Mouse (Mus musculus) bone marrow, adult 2 months (tissue): ENCODE results near the gene Atp5g3. TPM values are rescaled to one million over a fixed set of nuclear protein-coding genes. Genes with fewer than 3 reads are reported as not detected.
"Not testable (repeated sequence)": the region's sequence is repeated elsewhere in the genome, so short reads cannot be mapped to it uniquely, and the experiment has no call there.

Source experiments
- H3K27ac ChIP-seq: fragments of 200-500 bp; 2 replicates; pipeline ENCODE4 v1.5.1; 2012; ENCODE audit warnings: low read depth, mild to moderate bottlenecking, control low read depth, inconsistent platforms, low read length; ENCODE audit not compliant: control insufficient read depth, poor library complexity, insufficient read depth
- H3K4me1 ChIP-seq: fragments of 200-500 bp; 2 replicates; pipeline ENCODE4 v1.6.1; 2011; ENCODE audit warnings: low read length; ENCODE audit not compliant: control insufficient read depth, insufficient read depth
- H3K4me3 ChIP-seq: fragments of 200-500 bp; replicated peaks from 2 replicates; pipeline ENCODE3; 2011; ENCODE audit warnings: mild to moderate bottlenecking, low read depth, low read length, control low read depth; ENCODE audit not compliant: control insufficient read depth
- CTCF ChIP-seq: fragments of 200-500 bp; IDR thresholded peaks from 2 replicates; pipeline ENCODE4 v1.5.1; 2011; ENCODE audit warnings: low read length, control low read depth; ENCODE audit not compliant: control insufficient read depth, insufficient read depth
- POLR2A ChIP-seq: fragments of 200-500 bp; IDR thresholded peaks from 2 replicates; pipeline ENCODE4 v1.6.1; 2011; ENCODE audit warnings: low read depth, mild to moderate bottlenecking, control low read depth, low read length, borderline replicate concordance; ENCODE audit not compliant: control insufficient read depth
- WGBS: fragments of 180-500 bp; shearing (Covaris S2); methylation state at CpG from one replicate; pipeline ENCODE4 v1.1.7; 2018; 5-methylcytosine and 5-hydroxymethylcytosine counted together
- polyA plus RNA-seq: library from polyadenylated mRNA; stranded (reverse); fragments of >200 nt; gene quantifications from 2 replicates; pipeline ENCODE4 v1.2.4, GENCODE M21; 2011; ENCODE audit warnings: low replicate concordance; ENCODE audit not compliant: missing spikeins, insufficient read depth, insufficient read length

The Atp5g3 gene
- polyA plus RNA-seq, 1 experiment = 279 TPM

DNA sequence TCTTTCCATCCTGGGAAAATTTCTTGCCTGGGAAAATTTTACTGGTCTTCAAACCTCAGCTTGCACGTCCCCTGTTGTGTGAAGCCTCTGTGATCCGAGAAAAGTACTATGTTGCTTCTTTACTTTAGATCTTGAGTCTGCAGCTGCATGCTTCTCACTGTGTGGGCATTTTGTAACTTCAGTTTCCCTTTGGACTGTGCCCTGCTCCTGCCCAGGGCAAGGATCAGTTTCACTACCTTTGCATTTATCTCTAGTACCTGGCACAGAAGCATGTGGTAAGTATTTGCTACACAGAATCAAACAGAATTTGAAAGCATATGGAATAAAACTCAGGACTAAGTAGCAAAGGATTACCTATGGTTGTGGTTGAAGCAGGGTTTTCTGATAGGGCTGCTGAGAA lies 27.8 kb upstream of the Atp5g3 start:
- 80% methylated on average over 2 of the region's 2 CpGs for WGBS
- TF ChIP-seq CTCF (no peak), POLR2A (no peak)

DNA sequence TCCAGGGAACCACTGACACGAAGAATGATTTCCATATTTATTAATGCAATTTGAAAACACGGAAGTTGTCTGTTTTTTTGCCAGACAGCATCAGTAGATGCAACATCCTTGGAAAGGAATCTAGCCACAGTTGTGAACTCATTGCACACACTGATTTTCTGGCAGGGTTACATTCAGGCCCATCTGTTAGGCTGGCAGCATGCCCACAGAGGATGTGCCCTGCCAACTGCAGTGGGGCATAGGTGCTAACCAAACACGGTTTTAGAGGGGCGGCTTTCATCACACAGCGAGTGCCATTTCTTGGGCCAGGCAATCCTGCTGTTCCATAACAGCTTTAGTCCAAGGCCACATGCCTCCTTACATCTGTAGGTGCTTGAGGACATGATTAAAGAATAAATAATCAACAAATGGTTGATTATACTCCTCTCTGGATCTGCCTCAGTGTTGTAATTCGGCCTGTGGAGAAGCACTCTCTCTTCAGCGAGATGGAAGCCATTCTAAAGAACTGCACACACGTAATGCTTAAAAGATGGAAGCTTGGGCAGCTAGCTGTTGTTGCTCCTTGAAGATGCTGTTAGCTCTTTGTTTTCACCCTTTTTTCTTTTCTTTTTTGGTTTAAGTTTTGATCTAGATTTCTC lies 21.7 kb upstream of the Atp5g3 start:
- TF ChIP-seq POLR2A = no peak
- 81% methylated on average over 8 of the region's 8 CpGs for WGBS
- no peak overlapping the region for H3K27ac ChIP-seq
- H3K4me3 ChIP-seq = no peak overlapping the region
- H3K4me1 ChIP-seq = no peaks in the 10 kb centered on the region

More for the DNA sequence above, 27.8 kb upstream of the Atp5g3 start:
- H3K27ac ChIP-seq = no peak overlapping the region
- no peaks in the 10 kb centered on the region for H3K4me1 ChIP-seq
- no peak overlapping the region for H3K4me3 ChIP-seq

DNA sequence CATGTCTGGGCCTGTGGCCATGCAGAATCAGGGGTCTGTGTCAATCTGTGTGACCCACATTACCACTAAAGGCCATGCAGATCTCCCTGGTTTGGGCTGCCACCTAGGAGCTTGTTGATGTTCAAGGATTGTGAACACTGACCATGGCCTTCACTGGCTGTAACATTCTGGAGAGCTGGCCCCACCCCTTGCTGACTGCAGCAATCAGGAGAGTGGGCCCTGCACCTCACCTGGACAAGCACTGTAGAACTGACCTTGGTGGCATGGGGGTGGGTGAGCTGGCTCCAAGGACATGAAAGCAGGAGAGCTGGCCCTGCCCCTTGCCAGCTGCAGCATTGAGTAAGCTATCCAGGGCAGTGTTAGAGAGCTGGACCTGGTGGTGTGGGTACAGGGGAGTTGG lies 16.6 kb upstream of the Atp5g3 start:
- Histone ChIP-seq H3K4me3 (no peak overlapping the region), H3K4me1 (no peaks in the 10 kb centered on the region), H3K27ac (no peak overlapping the region)
- TF ChIP-seq CTCF = no peak
- TF ChIP-seq POLR2A = no peak

DNA sequence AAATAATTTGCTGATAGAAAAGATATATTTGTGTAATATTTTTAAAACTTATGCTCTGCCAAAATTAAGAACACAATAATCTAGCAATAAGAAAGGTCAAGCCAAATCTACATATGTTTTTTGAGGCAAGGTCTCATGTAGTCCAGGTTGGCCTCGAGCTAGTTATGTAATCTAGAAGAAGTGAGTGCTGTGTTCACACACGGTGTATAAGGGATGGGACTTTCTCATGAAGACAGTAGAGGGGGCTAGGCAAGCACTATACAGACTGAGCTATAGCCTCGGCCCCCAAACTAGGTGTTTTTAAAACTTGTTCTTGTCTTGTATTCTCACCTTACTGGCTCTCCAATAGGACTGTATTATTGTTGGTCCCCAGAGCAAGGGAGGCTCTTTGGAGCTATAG lies 14.4 kb upstream of the Atp5g3 start:
- Histone ChIP-seq H3K4me3 (no peak overlapping the region), H3K4me1 (no peaks in the 10 kb centered on the region), H3K27ac (no peak overlapping the region)
- TF ChIP-seq POLR2A = no peak
- TF ChIP-seq CTCF = no peak
- 47% methylated on average over 3 of the region's 3 CpGs for WGBS

DNA sequence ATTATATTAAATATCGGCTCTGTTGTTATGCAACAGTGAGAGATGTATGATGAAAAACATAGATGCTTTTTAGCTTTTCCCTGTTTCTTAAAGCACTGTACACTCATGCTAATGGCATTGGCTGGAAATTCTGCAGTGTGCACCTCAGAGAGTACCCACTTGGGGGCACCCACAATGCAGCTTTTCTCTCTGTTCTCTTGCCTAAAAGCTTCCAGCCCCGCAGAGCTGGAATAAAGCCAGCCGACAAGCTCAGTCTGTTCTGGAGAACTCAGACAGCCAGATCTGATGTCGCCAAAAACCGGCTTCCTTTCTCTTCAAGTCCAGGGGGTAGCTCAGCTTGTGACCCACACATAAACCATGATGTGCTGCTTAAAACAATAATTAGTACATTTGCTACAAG lies 14.0 kb upstream of the Atp5g3 start:
- H3K4me1 ChIP-seq = no peaks in the 10 kb centered on the region
- no peak overlapping the region for H3K27ac ChIP-seq
- TF ChIP-seq CTCF (no peak), POLR2A (no peak)
- H3K4me3 ChIP-seq = no peak overlapping the region
- WGBS = 17% methylated on average over 5 of the region's 5 CpGs

DNA sequence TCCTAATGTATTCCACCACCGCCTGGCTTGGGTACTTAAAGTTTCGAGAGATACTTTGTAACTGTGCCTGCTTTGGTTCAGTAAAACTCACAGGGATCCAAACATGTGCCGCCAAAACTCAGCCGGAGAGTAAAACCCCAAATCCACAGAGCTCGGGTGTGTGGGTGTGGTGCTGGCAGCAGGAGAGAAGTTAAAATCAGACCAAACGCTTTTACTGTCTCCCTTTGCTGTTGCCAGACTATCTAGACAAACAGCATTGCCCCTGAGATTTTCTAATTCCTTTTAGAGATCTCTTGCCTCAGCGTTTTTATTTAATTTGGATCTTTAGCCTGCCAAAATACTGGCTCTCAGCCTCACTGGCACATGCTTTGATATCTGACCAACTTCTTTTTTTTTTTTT lies 8.5 kb upstream of the Atp5g3 start:
- Histone ChIP-seq H3K27ac (no peak overlapping the region), H3K4me1 (no peaks in the 10 kb centered on the region), H3K4me3 (no peak overlapping the region)
- TF ChIP-seq POLR2A = no peak
- TF ChIP-seq CTCF = no peak
- 73% methylated on average over 7 of the region's 7 CpGs for WGBS

DNA sequence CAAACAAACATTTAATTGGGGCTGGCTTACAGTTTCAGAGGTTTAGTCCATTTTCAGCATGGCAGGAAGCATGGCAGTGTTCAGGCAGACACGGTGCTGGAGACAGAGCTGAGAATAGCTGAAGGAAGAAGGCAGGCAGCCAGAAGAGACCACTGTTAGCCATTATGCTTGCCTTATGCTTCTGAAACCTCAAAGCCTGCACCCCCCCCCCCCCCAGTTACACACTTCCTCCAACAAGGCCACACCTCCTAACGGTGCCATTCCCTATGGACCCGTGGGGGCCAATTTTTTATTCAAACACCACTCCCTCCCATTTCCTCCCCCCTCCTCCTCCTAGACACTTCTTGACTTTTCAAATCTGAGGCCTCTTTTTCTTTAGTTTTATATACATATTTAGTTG lies 1.1 kb upstream of the Atp5g3 start:
- 4% methylated on average over 3 of the region's 3 CpGs for WGBS
- TF ChIP-seq CTCF = no peak
- no peak for TF ChIP-seq POLR2A
- Histone ChIP-seq H3K27ac (no peak overlapping the region), H3K4me3 (peak overlapping the region; percentile 43), H3K4me1 (peaks cover 1% of the 10 kb centered on the region; the same call in 1 of the 2 replicates)

DNA sequence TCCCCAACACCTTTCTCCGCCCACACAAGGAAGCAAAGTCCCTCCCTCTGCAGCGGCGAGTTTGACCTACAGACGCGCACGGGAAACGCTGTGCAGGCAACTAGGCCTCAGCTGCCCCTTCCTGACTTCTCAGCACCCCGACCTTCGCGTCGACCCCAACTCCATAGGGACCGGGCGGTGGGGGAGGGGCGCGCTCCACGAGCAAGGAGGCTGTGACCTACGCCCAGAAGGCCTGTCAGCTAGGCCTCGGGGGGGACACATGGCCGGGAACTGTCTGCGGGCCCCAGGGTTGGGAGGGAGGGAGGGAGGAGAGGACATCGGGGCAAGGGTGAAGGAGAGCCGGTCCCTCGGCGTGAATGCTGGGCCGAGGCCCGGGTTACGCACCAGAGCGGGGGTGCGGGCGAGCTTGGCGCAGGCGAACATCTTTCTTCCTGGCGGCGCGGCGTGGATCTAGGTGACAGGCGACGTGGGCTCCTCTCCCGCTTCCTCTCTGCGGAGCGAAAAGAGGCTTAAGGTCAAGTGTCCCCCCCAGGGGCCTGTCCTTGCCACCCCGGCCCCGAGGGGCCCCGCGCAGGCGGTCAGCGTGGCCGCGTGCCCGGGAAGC lies 453 bp downstream of the Atp5g3 start:
- H3K4me1 ChIP-seq = peaks cover 1% of the 10 kb centered on the region; the same call in 1 of the 2 replicates
- H3K27ac ChIP-seq = peak overlapping the region; percentile 92
- H3K4me3 ChIP-seq = peak overlapping the region; percentile 94
- under 1% methylated on average over 50 of the region's 50 CpGs for WGBS
- TF ChIP-seq CTCF (no peak), POLR2A (0 out of 2 replicates have a peak, but pooled peaks have one; percentile 39)

DNA sequence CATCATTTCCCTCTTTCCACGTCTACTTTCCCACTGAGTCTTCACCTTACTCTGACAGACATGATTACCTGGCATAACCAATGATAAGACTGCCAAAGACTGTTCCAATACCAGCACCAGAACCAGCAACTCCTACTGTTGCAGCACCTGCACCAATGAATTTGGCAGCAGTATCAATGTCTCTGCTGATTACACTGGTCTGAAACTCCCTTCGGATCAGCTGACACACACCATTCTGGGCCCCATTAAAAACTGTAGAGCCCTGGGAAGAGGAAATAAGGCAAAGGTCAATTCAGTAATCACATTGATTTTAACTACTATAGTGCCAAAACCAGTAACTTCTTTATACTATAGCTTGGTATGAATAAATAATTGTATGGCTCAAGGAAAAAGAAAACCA lies 2.0 kb downstream of the Atp5g3 start:
- TF ChIP-seq CTCF (no peak), POLR2A (no peak)
- no peak overlapping the region for H3K4me3 ChIP-seq
- H3K27ac ChIP-seq = no peak overlapping the region
- 66% methylated on average over 2 of the region's 2 CpGs for WGBS
- peaks cover 1% of the 10 kb centered on the region; the same call in 1 of the 2 replicates for H3K4me1 ChIP-seq

DNA sequence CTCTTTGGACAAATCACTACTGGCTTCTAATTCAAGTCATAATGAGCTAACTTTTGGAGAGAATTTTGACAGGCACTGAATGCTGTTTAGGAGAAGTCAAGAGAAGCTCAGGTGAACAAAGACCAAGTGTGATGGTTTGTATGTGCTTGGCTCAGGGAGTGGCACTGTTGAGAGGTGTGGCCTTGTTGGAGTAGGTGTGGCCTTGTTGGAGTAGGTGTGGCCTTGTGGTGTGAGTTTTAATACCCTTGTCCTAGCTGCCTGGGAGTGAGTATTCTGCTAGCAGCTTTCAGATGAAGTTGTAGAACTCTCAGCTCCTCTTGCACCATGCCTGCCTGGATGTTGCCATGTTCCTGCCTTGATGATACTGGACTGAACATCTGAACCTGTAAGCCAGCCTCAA lies 6.4 kb downstream of the Atp5g3 start:
- not testable (repeated sequence) for H3K27ac ChIP-seq, H3K4me3 ChIP-seq

More for the DNA sequence above, 6.4 kb downstream of the Atp5g3 start:
- not testable (repeated sequence) for H3K4me1 ChIP-seq
